Mouse (Mus musculus) embryonic facial prominence, embryonic 13.5 days (tissue): Measurements from ENCODE around the gene Fgf16. TPM values are rescaled to one million over a fixed set of nuclear protein-coding genes. Genes with fewer than 3 reads are reported as not detected.

Source experiments
- ATAC-seq: fragments of 200-750 bp; cut with Nextera tagmentation; 2 replicates; pipeline ENCODE4 v1.8.0; 2017; ENCODE audit warnings: low read depth; ENCODE audit not compliant: insufficient number of reproducible peaks, insufficient read depth, low FRiP score, low TSS enrichment
- H3K27ac ChIP-seq: fragments of 300-500 bp; sonication (generic); 2 replicates; pipeline ENCODE4 v1.5.1; 2015; ENCODE audit warnings: moderate library complexity, mild to moderate bottlenecking, inconsistent platforms
- H3K27me3 ChIP-seq: fragments of 300-500 bp; sonication (generic); 2 replicates; pipeline ENCODE4 v1.6.1; 2015; ENCODE audit warnings: mild to moderate bottlenecking, inconsistent platforms
- H3K36me3 ChIP-seq: fragments of 300-500 bp; sonication (generic); 2 replicates; pipeline ENCODE4 v1.6.1; 2015; ENCODE audit warnings: mild to moderate bottlenecking, inconsistent platforms
- H3K4me1 ChIP-seq: fragments of 300-500 bp; sonication (generic); 2 replicates; pipeline ENCODE4 v1.6.1; 2015; ENCODE audit warnings: inconsistent platforms
- H3K4me2 ChIP-seq: fragments of 300-500 bp; sonication (generic); 2 replicates; pipeline ENCODE4 v1.6.1; 2015; ENCODE audit warnings: moderate library complexity, mild to moderate bottlenecking, inconsistent platforms
- H3K4me3 ChIP-seq: fragments of 300-500 bp; sonication (generic); 2 replicates; pipeline ENCODE4 v1.5.1; 2015; ENCODE audit warnings: mild to moderate bottlenecking, inconsistent platforms
- H3K9ac ChIP-seq: fragments of 300-500 bp; sonication (generic); 2 replicates; pipeline ENCODE4 v1.6.1; 2015; ENCODE audit warnings: mild to moderate bottlenecking, inconsistent platforms
- H3K9me3 ChIP-seq: fragments of 300-500 bp; sonication (generic); 2 replicates; pipeline ENCODE4 v1.6.1; 2016; ENCODE audit warnings: inconsistent platforms
- WGBS: fragments of 180-500 bp; shearing (Covaris S2); methylation state at CpG from one replicate; pipeline ENCODE4 v1.1.7; 2015; ENCODE audit warnings: mixed read lengths; 5-methylcytosine and 5-hydroxymethylcytosine counted together
- polyA plus RNA-seq: library from polyadenylated mRNA; unstranded; fragments of >200 nt; fragmentation: Nextera tagmentation; extraction: Ambion mirVana; gene quantifications from 2 replicates; pipeline ENCODE4 v1.2.1, GENCODE M21; 2015

Fgf16 gene
- polyA plus RNA-seq, 1 experiment from 2014 or later: 1.7 TPM

DNA sequence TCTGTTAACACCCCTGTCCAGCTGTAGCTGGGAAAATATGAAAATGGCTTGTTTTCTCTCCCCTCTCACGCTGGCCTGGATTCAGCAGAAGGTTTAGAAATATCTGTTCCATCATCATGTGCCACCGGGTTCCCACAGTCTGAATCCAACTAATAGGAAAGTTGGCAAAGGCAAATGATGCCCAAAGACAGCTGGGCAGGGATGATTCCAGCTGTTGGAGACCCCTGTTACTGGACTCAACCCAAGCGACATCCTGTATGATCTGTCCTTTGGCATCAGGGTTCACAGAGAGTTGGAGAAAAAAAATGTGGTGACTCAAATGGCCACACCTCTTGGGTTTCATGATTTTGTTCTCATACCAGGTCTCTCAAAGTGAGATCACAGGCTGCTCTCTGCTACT is 3.9 kb downstream of the Fgf16 start:
- no peak overlapping the region for H3K4me2 ChIP-seq
- H3K36me3 ChIP-seq: no peaks in the 10 kb centered on the region
- peaks cover 67% of the 10 kb centered on the region for H3K27me3 ChIP-seq
- H3K9me3 ChIP-seq: no peaks in the 10 kb centered on the region
- no peak overlapping the region for H3K9ac ChIP-seq
- no peak overlapping the region for H3K27ac ChIP-seq
- H3K4me3 ChIP-seq: no peak overlapping the region
- peaks cover 13% of the 10 kb centered on the region; the same call in 1 of the 2 replicates for H3K4me1 ChIP-seq
- WGBS: 68% methylated on average over 3 of the region's 3 CpGs
- no peak for ATAC-seq

DNA sequence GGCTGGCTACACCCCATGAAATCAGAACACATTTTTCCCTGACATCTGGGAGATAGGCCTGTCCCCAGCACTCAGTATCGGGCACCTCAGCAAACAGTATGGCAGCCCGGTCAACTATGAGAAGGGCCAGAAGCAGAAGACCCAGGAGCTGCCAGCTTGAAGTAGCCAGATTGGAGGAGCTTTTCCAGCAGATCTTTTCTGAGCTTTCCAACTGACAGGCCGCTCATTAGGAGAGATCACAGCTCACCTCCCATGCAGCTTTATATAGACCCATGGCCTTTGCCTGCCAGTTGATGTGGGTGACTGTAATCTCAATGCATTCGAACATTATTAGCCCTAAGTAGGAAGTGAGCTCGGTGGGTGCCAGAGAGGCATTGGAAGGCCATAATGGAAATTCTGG is 9.2 kb downstream of the Fgf16 start:
- ATAC-seq: no peak
- no peak overlapping the region for H3K9ac ChIP-seq
- H3K4me1 ChIP-seq: no peaks in the 10 kb centered on the region
- H3K36me3 ChIP-seq: no peaks in the 10 kb centered on the region
- no peak overlapping the region for H3K27ac ChIP-seq
- H3K4me3 ChIP-seq: no peak overlapping the region
- no peaks in the 10 kb centered on the region for H3K9me3 ChIP-seq
- H3K27me3 ChIP-seq: peaks cover 19% of the 10 kb centered on the region
- 88% methylated on average over 5 of the region's 5 CpGs for WGBS
- H3K4me2 ChIP-seq: no peak overlapping the region

DNA sequence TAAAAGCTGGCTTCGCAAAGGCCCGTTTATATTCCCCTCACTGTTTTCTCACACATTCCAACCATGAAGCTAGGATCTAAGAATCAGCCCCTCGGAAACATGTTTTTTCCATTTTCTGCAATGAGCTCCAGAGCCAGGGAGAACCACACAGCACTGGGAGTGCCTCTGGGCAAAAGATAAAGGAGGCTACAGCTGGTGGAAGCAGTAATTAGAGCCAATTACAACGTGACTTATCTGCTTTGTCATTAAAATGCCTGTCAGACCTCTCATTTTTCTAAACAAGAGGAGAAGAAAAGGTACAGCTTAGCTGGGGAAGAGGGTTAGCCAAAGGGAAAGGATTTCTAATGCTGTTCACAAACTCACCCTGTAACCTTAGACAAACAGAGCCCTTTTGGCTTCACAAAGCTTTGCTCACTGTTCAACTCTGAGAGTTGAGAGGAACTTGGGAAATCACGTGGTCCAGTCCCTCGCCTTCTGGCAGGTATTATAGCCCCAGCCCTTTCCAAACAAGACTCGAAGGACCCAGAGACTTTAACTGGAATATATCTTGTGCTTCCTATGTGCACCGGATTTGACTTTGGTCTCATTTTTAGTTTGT is 30.8 kb downstream of the Fgf16 start:
- Histone ChIP-seq H3K27me3 (peaks cover 14% of the 10 kb centered on the region), H3K9ac (no peak overlapping the region), H3K9me3 (no peaks in the 10 kb centered on the region), H3K4me2 (no peak overlapping the region), H3K36me3 (no peaks in the 10 kb centered on the region), H3K4me3 (no peak overlapping the region), H3K27ac (no peak overlapping the region), H3K4me1 (no peaks in the 10 kb centered on the region)
- WGBS: 40% methylated on average over 8 of the region's 8 CpGs
- no peak for ATAC-seq

DNA sequence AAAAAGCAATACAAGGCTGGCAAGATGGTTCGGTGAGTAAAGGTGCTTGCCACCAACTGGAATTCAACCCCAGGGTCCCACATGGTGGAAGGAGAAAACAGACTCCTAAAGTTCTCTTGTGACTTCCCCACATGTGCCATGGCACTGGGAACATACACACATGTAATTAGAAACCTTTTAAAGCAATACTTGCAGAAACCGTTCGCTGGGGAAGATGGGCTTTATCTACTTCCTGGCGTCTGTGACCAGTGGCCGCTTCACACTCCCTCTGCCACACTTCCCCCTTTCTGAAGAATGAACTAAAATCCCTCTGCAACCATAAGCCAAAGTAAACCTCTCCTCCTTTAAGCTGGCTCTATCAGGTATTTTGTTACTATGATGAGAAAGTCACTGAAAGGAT is 60.4 kb downstream of the Fgf16 start:
- H3K4me3 ChIP-seq: no peak overlapping the region

More for the DNA sequence above, 60.4 kb downstream of the Fgf16 start:
- 85% methylated on average over 5 of the region's 5 CpGs for WGBS
- Histone ChIP-seq H3K27me3 (no peaks in the 10 kb centered on the region; the same call in 1 of the 2 replicates), H3K36me3 (peaks cover 4% of the 10 kb centered on the region; the same call in 1 of the 2 replicates), H3K27ac (no peak overlapping the region), H3K4me1 (no peaks in the 10 kb centered on the region), H3K9me3 (no peaks in the 10 kb centered on the region), H3K4me2 (no peak overlapping the region), H3K9ac (no peak overlapping the region)
- ATAC-seq: no peak

Other genes starting within 250 kb of the Fgf16 start
- 260 and 264 TPM in 2 replicates for gene Atrx, start 165.1 kb downstream of the Fgf16 start, polyA plus RNA-seq
- gene Magt1, start 247.6 kb downstream of the Fgf16 start, polyA plus RNA-seq: 66.4 and 67.6 TPM in 2 replicates